Mouse (Mus musculus) mouse embryonic stem cell (cell line): ENCODE data around the gene Rps28.

ENCODE experiments used
- in situ Hi-C, 2 experiments: fragments of 300-500 bp; cut with MboI; formaldehyde crosslinking; loops; 1 replicate in 1 of 2; 3 replicates in 1 of 2; pipeline ENCODE4 v1.14.3; 2019 to 2020; ENCODE audit warnings: low sequenced_read_pairs in 2 of 2, low pct_unique_long_range_greater_than_20kb in 1 of 2, mixed read lengths in 1 of 2; ENCODE audit not compliant: unreplicated experiment in 1 of 2

Rps28 gene

DNA sequence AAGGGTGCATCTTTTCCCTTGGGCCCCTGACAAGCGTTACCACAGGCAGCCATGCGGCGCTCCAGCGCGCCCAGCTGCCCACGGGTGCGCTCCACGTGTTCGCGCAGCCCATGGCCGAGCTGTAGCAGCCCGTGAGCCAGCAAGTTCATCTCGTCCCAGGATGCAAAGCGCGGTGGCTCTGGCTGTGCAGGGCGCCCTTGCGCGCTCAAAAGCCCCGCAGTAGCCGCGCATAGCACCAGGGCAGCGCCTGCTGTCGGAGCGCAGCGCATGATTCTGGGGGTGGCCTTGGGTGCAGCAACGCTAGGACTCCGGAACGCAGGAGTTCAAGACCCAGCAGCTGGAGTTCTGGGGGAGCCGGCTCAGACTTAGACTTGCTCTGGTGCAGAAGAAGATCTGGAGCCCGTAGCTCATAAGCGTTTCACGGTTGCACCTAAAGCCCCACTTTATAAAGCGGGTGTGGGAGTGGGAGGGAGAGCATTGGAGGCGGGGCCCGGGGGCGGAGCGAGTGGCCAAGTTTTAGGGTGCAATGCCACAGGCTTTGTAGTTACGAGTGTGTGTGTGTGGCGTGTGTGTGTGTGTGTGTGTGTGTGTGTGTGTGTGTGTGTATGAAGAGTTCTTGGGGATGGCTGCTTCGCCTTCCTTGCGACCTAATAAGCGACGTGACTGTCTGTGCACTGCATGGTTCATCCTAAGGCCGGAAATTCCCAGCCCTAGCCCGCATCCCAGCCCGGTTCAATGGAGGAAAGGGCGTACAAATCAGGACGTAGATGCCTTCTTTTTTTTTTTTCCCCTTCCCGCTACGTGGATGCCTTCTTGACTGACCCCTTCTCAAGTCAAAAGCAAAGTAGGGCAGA, 43.0 kb downstream of the Rps28 start, which contains the start of gene Angptl4:
TSS of gene Angptl4 (minus strand) at position 707 of the 854 bp plus-strand sequence.
- in situ Hi-C loops, result loop anchor here in 1 of 2 experiments (10.0 kb wide), 1 partner anchor 267 kb away; no protein-coding TSS in a partner anchor

GRCm38 (mm10) chr17:33780431-33780830, 43.9 kb downstream of the Rps28 start:
- in situ Hi-C loops, result loop anchor here in 1 of 2 experiments (10.0 kb wide), 1 partner anchor 266 kb away; no protein-coding TSS in a partner anchor

DNA sequence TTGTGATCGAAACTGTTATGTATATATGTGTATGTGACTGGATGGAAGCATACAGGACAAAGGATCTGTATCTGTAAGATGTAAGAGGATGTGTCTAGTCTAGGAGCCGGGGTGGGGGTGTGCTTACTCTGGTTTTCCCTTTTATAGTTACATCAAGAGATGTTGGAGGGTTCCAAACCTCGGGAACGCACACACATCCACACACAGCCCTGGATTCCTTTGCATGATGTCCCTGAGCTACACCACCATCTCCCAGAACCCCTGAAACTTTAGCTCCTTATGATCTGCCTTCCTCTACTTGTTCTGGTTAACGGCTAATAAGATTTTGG, 44.4 kb downstream of the Rps28 start:
- in situ Hi-C loops, result loop anchor here in 1 of 2 experiments (10.0 kb wide), 1 partner anchor 265 kb away; no protein-coding TSS in a partner anchor

DNA sequence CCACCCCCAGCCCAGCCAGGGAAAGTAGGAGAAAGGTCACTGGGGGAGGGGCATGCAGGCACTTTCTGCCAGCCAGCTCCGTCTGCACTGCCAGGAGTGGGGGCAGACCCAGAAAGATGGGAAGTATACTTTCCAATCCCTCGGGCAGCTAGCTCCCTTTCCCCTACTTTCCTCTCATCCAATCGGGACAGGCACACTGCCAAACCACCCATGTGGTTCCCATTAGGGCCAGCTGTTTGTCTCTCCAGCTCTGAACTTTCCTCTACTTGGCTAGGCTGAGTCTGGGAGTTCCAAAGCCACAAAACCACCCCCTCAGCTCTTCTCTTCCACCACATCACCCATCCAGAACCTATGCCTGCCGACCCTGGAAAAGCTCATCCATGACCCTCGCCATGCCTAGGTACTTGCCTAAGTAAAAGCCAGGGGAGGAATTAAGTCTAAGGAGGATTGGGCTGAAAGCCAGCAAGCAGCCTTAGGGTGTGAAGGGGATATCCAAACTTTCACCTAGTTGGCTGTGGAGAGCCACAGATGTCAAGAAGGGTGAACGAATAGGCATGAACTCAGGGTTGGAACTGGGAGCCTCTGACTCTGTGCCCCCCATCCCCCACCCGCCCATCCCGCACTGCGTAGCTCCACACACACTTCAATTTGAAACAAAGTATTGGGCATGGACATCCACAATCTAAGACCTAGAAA, 44.9 kb downstream of the Rps28 start:
- in situ Hi-C loops, result no loop called here

DNA sequence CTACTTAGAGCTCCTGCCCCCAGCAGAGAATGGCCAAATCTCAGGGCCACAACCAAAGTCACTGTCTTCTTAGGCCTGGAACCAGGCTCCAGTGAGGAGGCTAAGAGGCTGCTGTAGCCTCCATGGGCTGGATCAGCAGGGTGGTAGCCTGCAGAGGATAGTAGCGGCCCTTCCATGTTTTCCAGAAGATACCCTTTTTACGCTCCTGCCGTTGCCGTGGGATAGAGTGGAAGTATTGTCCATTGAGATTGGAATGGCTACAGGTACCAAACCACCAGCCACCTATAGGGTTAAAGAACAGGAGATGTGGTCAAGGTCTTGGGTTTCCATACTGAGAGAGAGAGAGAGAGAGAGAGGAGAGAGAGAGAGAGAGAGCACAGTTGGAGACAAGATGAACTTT, 49.1 kb downstream of the Rps28 start:
- in situ Hi-C loops, result no loop called here

GRCm38 (mm10) chr17:33774573-33775155, 49.7 kb downstream of the Rps28 start:
- in situ Hi-C loops, result no loop called here

DNA sequence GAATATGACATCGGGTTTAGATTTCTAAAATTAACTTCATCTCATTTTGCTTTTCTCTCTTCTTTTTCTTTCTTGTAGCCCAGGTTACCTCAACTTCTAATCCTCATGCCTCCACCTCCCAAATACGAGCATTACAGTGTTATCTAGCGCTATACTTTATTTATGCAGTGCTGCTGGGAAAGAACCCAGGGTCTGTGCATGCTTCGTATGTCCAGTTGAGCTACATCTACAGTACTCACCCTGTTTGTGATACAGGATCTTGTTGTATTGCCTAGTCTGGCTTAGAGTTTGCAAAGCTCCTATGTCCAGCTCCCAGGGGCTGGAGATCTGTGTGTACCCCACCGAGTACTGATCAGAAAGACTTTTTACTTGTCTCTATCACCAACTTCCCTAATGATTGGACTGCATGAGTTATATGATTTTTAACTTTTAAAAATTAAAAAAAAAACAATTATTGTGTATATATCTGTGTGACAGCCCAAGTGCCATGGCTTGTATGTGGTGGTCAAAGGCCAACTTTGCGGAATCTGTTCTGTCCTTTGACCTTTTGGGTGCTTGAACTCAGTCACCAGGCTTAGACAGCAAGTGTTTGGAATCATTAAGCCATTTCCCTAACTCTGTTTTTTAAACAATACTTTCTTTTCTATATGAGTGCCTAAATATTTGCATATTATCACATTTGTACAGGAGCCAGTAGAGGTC, 50.3 kb downstream of the Rps28 start:
- in situ Hi-C loops, result no loop called here

- in situ Hi-C loops, result no loop called here
These were observed 50.9 kb downstream of the Rps28 start for GRCm38 (mm10) chr17:33773426-33773825.

GRCm38 (mm10) chr17:33771617-33772016, 52.7 kb downstream of the Rps28 start:
- in situ Hi-C loops, result no loop called here
